Mouse (Mus musculus): ENCODE results near the gene Hoxd13. TPM values are rescaled to one million over a fixed set of nuclear protein-coding genes. Genes with fewer than 3 reads are reported as not detected.

Hoxd13 gene
- total and polyA plus RNA-seq, 2 experiments from 2014 or later = not detected

- no peaks in the 10 kb centered on the region for H3K9me3 ChIP-seq (ENCODE audit: low read length)
- DNase-seq (ENCODE audit: low spot score) (no peak), ATAC-seq (ENCODE audit: low FRiP score) (no peak)
- H3K27ac ChIP-seq (ENCODE audit: low read depth, low read length) = no peak overlapping the region
- H3K9ac ChIP-seq (replicated peaks; ENCODE audit: low read length, poor library complexity, severe bottlenecking) = no peak overlapping the region
- H3K36me3 ChIP-seq (ENCODE audit: insufficient read depth, low read length) = no peaks in the 10 kb centered on the region
- H3K4me3 ChIP-seq (ENCODE audit: low read depth, low read length) = no peak overlapping the region
- 11% methylated on average over 5 of the region's 5 CpGs for WGBS
- no peak for TF ChIP-seq CTCF (IDR thresholded peaks at IDR 0.05)
- H3K4me2 ChIP-seq (ENCODE audit: low read depth, low read length, poor library complexity, severe bottlenecking) = no peak overlapping the region
- H3K27me3 ChIP-seq (ENCODE audit: insufficient read depth, low read length) = peaks cover 90% of the 10 kb centered on the region
- H3K4me1 ChIP-seq (ENCODE audit: insufficient read depth, low read length) = peaks cover 3% of the 10 kb centered on the region; the same call in 1 of the 2 replicates
Observed at GRCm38 (mm10) chr2:74671847-74672246, 3.7 kb downstream of the Hoxd13 start.

GRCm38 (mm10) chr2:74672481-74673362, 4.6 kb downstream of the Hoxd13 start:
- H3K4me3 ChIP-seq (ENCODE audit: low read depth, low read length) = peak overlapping the region; percentile 15; the same call in 1 of the 2 replicates
- H3K36me3 ChIP-seq (ENCODE audit: insufficient read depth, low read length) = no peaks in the 10 kb centered on the region
- H3K27me3 ChIP-seq (ENCODE audit: insufficient read depth, low read length) = peaks cover 90% of the 10 kb centered on the region
- ATAC-seq (ENCODE audit: low FRiP score) = peak; percentile 34; the same call in 1 of the 2 replicates
- WGBS = under 1% methylated on average over 40 of the region's 40 CpGs
- H3K27ac ChIP-seq (ENCODE audit: low read depth, low read length) = no peak overlapping the region
- H3K4me1 ChIP-seq (ENCODE audit: insufficient read depth, low read length) = peaks cover 3% of the 10 kb centered on the region; the same call in 1 of the 2 replicates
- peak overlapping the region; percentile 40 for H3K4me2 ChIP-seq (ENCODE audit: low read depth, low read length, poor library complexity, severe bottlenecking)
- H3K9ac ChIP-seq (replicated peaks; ENCODE audit: low read length, poor library complexity, severe bottlenecking) = no peak overlapping the region
- DNase-seq (ENCODE audit: low spot score) = peak; percentile 70
- peak; percentile 77 for TF ChIP-seq CTCF (IDR thresholded peaks at IDR 0.05)
- H3K9me3 ChIP-seq (ENCODE audit: low read length) = no peaks in the 10 kb centered on the region

GRCm38 (mm10) chr2:74673835-74674425, 5.8 kb downstream of the Hoxd13 start:
- no peak for TF ChIP-seq CTCF (IDR thresholded peaks at IDR 0.05)
- under 1% methylated on average over 24 of the region's 24 CpGs for WGBS

GRCm38 (mm10) chr2:74674881-74675665, 7.0 kb downstream of the Hoxd13 start, which contains the start of gene Hoxd12:
TSS of gene Hoxd12 (plus strand) at chr2:74675013.
- no peak for DNase-seq (ENCODE audit: low spot score)
- Histone ChIP-seq H3K9ac (replicated peaks; ENCODE audit: low read length, poor library complexity, severe bottlenecking) (no peak within 1 kb of the TSS), H3K4me1 (ENCODE audit: insufficient read depth, low read length) (no peaks in the 10 kb centered on the region), H3K4me2 (ENCODE audit: low read depth, low read length, poor library complexity, severe bottlenecking) (no peak within 1 kb of the TSS), H3K4me3 (ENCODE audit: low read depth, low read length) (no peak within 1 kb of the TSS), H3K27me3 (ENCODE audit: insufficient read depth, low read length) (peaks cover 90% of the 10 kb centered on the region), H3K9me3 (ENCODE audit: low read length) (no peaks in the 10 kb centered on the region), H3K27ac (ENCODE audit: low read depth, low read length) (no peak within 1 kb of the TSS), H3K36me3 (ENCODE audit: insufficient read depth, low read length) (no peaks in the 10 kb centered on the region)
- no peak for TF ChIP-seq CTCF (IDR thresholded peaks at IDR 0.05)
- peak; percentile 10; the same call in 1 of the 2 replicates for ATAC-seq (ENCODE audit: low FRiP score)
- WGBS = 3% methylated on average over 47 of the region's 47 CpGs

More at GRCm38 (mm10) chr2:74673835-74674425, 5.8 kb downstream of the Hoxd13 start:
- Histone ChIP-seq H3K4me3 (ENCODE audit: low read depth, low read length) (no peak overlapping the region), H3K27me3 (ENCODE audit: insufficient read depth, low read length) (peaks cover 90% of the 10 kb centered on the region), H3K4me1 (ENCODE audit: insufficient read depth, low read length) (no peaks in the 10 kb centered on the region), H3K36me3 (ENCODE audit: insufficient read depth, low read length) (no peaks in the 10 kb centered on the region), H3K27ac (ENCODE audit: low read depth, low read length) (no peak overlapping the region), H3K4me2 (ENCODE audit: low read depth, low read length, poor library complexity, severe bottlenecking) (no peak overlapping the region), H3K9me3 (ENCODE audit: low read length) (no peaks in the 10 kb centered on the region), H3K9ac (replicated peaks; ENCODE audit: low read length, poor library complexity, severe bottlenecking) (no peak overlapping the region)
- no peak for ATAC-seq (ENCODE audit: low FRiP score)
- DNase-seq (ENCODE audit: low spot score) = no peak

- peaks cover 93% of the 10 kb centered on the region for H3K27me3 ChIP-seq (ENCODE audit: insufficient read depth, low read length)
- H3K9me3 ChIP-seq (ENCODE audit: low read length) = no peaks in the 10 kb centered on the region
- 3% methylated on average over 24 of the region's 24 CpGs for WGBS
- H3K27ac ChIP-seq (ENCODE audit: low read depth, low read length) = no peak overlapping the region
- H3K9ac ChIP-seq (replicated peaks; ENCODE audit: low read length, poor library complexity, severe bottlenecking) = no peak overlapping the region
- ATAC-seq (ENCODE audit: low FRiP score) = no peak
- no peak for DNase-seq (ENCODE audit: low spot score)
- no peaks in the 10 kb centered on the region for H3K4me1 ChIP-seq (ENCODE audit: insufficient read depth, low read length)
- H3K4me3 ChIP-seq (ENCODE audit: low read depth, low read length) = no peak overlapping the region
- no peak overlapping the region for H3K4me2 ChIP-seq (ENCODE audit: low read depth, low read length, poor library complexity, severe bottlenecking)
- H3K36me3 ChIP-seq (ENCODE audit: insufficient read depth, low read length) = no peaks in the 10 kb centered on the region
- no peak for TF ChIP-seq CTCF (IDR thresholded peaks at IDR 0.05)
Observed at GRCm38 (mm10) chr2:74675666-74676282, 7.7 kb downstream of the Hoxd13 start.
